Mouse (Mus musculus) heart, postnatal 10 days (tissue): Measurements from ENCODE around the gene Asb1. TPM values are rescaled to one million over a fixed set of nuclear protein-coding genes. Genes with fewer than 3 reads are reported as not detected.

Experiments
- DNase-seq, 2 experiments: peaks; one replicate each; pipeline ENCODE4 v3.0.0; 2021
- intact Hi-C: fragments of 180-260 bp; cut with DNase I; formaldehyde crosslinking; loops from one replicate; pipeline ENCODE4 v1.15.1; 2025
- total RNA-seq, 2 experiments: library from RNA; stranded (reverse); gene quantifications; 2 replicates each; pipeline ENCODE4 v1.2.3; 2021

The Asb1 gene
- total RNA-seq = 10 to 100 TPM; 17.6 to 19.4 TPM

DNA sequence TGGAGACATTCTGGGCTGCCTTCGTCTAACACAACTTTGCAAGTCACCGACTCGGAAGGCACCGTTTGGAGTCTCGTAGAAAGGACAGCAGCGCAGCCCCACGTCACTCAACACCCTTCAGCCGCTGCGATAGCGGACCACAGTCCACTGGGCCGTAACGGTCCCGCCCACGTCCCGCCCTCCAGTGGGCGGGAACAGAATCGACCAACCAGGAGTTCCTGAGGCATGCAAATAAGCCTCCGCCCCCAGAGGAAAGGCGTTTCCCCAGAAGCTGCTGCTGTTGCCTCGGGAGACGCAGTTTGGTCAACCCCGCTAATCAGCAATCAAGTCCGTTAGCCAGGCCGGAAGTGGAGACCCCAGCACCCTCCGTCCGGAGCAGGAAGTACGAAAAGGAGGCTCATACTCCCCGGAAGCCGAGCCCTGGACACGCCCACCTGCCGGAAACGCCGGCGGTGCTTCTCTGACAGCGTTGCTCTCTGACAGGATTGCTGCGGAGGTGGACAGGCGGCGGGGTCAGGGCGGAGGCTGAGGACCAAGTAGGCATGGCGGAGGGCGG lies at the start of gene Asb1:
Gene Asb1, plus strand, starts transcription at position 274 of the 556 bp plus-strand sequence.
- intact Hi-C loops = no loop called here
- DNase-seq = peak; percentile 96 to 97

DNA sequence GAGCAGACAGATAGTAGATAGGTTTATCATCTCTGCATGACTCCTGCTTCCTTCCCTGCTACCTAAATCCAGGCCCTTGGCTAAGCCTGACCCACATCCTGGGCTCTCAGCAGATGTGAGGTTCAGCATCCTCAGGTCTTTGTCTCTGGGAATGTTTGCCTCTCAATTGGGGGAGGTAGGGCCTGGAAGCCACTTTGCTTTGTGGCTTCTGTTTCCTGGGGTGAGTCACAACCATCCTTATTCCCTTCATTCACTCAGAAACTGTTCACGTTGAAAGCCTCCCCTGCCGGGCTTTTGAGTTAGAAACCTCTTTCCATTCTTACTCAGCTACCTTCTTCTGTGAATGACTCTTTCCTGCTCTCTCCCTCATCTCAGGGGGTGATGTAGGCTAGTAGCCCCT lies 47.6 kb upstream of the Asb1 start:
- intact Hi-C loops = no loop called here
- DNase-seq = no peak

DNA sequence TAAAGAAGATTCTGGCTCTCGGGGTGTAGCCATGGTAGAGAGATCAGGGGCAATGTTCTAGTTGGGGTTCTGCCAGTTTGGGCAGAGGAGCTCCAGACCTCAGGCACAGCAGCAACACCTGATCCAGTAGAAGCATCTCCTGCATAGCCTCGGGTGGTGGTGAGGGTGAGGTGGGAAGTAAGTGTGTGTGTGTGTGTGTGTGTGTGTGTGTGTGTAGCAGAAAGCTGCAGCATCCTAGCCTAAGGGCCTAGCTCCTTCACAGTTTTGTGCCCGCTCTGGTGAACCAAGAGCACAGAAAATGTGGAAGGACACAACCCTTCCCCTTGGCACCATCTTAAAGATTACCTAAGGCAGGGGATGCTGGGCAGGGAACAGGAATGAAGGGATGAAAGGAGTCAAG lies 46.4 kb upstream of the Asb1 start:
- no peak for DNase-seq
- intact Hi-C loops = no loop called here

DNA sequence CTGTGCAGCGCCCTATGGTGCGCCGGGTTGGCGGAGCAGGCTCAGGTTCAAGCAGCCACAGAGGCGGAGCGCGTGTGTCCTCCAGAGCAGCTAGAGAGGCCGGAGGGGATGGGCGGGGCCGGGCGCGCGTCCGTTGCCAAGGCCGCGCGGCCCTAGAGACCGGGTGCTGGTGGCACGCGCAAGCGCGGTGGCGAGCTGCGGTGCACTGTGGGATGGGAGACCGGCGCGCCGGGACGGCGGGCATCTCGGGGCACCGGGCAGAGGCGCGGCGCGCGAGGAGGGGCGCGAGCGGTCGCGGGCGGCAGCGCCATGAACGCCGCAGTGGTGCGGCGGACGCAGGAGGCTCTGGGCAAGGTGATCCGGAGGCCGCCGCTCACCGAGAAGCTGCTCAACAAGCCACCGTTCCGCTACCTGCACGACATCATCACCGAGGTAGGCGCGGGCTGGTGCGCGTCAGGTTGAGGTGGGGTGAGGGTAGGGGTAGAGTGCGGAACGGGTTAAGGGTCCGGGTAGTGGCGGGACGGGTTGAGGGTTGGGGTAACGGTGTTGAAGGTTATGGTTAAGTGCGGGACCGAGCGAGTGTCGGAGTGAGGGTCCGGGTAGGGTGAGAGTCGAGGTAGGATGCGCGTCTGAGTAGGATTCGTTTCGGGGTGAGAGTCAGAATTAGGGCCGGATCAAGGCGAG lies 45.7 kb upstream of the Asb1 start, which contains the start of gene Traf3ip1:
Gene Traf3ip1, plus strand, starts transcription at position 191 of the 684 bp plus-strand sequence.
- DNase-seq = peak; percentile 94 to 95
- intact Hi-C loops = no loop called here

DNA sequence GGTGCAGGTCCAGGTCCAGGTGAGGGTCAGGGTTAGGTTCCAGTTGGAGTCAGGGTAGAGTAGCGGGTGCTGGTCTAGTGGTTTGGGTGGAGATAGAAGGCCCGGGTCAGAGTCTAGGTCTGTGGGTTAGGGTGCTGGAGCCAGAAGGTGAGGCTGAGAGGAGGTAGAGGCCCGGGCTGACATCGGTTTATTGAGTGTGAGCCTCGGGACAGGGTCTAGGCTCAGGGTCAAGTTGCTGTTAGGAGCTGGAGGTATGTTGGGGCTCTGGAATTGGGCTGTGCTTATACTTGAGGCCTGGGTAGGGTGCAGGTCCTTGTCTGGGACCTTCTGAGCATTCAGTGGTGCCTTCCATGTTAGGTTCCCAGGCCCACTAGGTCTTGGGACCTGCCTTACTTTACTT lies 45.0 kb upstream of the Asb1 start:
- intact Hi-C loops = no loop called here
- DNase-seq = peak in 1 of 2 experiments; percentile 10

DNA sequence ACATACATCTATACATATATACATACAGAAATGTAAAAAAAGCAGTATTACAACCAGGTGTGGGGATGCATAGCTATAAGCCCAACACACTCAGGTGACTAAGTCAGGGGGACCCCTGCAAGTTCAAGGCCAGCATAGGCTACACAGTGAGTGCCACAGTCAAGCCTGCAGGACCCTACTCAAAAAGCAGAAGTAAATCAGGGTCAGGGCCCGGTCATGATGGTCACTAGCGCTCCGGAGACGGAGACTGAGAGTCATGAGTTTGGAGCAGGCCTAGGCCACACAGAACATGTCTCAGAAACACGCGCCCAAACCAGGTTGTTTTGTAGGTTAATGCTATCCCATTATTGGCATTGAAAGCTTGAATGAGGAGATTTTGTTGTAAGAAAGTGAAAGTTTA lies 41.8 kb upstream of the Asb1 start:
- no peak for DNase-seq
- intact Hi-C loops = no loop called here

DNA sequence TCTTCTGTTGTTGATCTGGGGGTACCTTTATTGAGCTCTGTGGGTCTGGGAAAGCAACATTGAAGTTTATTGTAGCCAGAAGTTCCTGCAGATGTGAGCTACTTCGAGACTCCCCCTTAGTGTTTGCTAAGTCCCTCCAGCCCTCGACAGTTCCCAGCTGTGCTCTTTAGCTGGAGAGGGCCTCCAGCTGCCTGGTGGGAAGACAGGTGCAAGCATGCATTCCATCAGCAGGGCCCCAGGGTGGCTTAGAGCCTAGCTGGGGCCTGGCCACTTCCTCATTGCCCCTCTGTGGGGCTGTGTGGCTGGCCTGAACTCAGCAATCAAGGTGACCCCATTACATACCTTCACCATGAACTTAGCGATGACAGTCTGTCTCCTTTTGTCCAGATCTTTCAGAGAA lies 35.7 kb upstream of the Asb1 start:
- intact Hi-C loops = no loop called here
- DNase-seq = no peak

DNA sequence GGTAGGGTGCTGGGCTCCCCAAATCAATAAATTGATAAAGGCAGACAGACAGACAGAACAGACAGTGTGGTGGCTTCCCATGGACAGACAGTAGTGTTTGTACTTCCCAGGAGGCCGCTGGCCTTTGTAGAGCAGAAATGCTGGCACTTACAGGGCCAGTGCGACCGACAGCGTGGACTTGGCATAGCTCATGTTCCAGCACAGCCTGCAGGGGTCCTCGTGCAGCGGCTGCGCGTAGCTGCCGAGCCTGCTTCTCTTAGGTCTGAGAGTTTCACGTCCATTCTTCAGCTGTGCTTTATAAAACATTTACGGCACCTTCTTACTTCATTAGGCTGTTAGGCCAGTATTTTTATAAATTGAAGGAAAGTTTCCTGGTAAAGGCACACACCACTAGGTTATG lies 25.4 kb upstream of the Asb1 start:
- DNase-seq = no peak
- intact Hi-C loops = no loop called here

DNA sequence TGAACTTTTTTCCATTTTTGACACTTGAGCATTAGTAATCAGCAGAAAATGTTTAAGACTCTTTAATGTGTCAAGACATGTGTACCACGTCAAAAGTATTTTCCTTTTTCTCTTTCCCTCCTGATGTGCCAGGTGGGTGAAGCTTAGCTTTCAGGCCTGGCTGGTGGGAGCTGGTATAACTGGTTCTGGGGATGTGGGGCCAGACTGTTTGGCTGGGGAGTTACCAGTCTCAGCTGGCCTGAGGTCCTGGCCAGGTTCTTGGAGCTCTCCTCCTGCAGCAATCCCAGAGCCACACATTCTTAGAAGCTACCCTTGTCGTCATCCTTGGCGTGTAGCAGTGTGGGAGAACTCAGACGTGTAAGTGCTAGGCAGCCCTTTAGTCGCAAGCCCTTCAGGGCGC lies 24.7 kb upstream of the Asb1 start:
- DNase-seq = no peak
- intact Hi-C loops = no loop called here

DNA sequence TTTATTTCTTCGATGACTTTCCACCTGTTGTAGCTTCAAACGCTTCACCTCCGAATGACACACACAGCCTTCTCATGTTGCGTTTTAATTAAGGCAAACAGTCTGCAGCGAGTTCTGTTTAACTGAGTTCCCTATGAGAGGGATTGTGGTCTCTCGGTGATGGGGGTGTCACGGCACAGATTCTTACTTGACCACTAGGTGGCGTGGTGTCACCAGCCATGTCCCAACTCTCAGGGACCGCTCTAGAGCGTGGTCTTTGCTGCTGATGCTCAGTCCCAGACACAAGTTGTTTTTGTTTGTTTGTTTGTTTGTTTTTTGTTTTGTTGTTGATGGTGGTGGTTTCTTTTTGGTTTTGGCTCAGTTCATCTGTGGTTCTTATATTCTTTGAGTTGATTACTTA lies 16.6 kb upstream of the Asb1 start:
- DNase-seq = peak; percentile 64 to 78
- intact Hi-C loops = loop anchor here (1.0 to 2.0 kb wide), 3 partner anchors 41 to 351 kb away; no protein-coding TSS in a partner anchor

DNA sequence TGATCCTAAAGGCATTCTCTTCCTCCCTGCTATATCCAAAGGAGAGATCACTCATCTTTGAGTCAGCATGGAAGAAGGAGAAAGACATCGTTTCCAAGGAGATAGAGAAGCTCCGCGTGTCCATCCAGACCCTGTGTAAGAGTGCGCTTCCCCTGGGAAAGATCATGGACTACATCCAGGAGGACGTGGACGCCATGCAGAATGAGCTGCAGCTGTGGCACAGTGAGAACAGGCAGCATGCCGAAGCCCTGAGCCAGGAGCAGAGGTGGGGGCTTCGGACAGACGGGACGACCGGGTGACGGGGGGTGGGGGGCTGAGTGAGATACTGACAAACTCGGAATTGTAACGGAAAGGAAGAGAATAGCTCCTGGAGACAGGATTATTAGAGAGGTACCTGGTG lies 14.5 kb upstream of the Asb1 start:
- intact Hi-C loops = no loop called here
- DNase-seq = peak; percentile 49 to 59

DNA sequence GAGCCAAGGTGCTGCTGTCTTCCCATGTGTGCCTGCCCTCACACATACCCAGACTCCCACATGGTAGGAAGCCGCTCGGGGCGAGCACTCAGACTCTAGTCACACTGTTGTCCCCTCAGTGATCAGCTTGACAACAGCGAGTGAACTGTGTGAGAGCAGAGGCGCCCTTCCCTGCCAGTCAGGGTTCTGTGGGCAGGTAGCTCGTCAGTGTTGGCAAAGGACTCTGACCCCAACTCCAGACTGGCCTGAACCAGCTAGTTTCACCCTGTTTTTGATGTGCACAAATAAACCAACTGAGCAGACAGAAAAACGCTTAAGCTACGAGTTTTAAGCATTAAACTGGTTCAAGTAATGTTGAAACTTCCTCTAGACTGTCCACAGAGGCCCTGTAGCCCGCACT lies 10.2 kb upstream of the Asb1 start:
- no peak for DNase-seq
- intact Hi-C loops = no loop called here

DNA sequence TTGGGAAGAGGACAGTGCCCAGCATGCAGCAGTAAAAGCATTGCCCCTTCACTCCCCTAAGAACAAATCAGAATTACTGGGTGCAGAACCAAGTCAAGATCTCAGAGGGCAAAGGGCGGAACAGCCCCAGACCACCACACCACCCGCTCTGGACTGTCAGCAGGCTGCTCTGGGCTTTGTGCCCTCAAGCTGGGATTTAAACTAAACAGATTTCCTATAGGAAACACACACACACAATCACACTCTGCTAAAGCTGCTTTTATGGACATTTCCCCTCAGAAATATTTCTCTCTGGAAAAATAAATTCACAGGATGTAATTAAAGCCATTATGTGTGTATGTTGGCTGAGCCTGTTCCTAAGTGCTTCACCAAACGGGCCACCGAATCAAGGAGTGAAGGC lies 8.1 kb upstream of the Asb1 start:
- intact Hi-C loops = no loop called here
- no peak for DNase-seq

DNA sequence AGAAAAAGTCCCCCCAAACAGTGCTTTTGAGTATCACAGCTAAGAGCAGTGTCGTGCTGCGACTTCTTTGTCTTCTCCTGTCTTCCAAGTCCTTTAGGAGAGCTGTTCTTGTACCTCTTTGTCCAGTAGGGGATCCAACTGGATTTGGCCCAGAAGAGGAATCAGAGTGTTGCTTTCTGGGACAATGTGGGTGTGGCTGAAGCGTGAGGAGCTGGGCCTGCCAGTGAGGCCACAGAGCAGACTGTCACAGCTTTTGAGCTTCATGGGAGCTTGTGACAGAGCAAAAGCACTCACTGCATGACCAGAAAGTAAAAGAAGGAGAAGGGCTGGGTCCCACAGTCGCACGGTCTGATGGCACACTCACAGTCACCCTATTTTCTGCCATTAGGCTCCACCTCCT lies 7.5 kb upstream of the Asb1 start:
- peak; percentile 39 to 60 for DNase-seq
- intact Hi-C loops = no loop called here

DNA sequence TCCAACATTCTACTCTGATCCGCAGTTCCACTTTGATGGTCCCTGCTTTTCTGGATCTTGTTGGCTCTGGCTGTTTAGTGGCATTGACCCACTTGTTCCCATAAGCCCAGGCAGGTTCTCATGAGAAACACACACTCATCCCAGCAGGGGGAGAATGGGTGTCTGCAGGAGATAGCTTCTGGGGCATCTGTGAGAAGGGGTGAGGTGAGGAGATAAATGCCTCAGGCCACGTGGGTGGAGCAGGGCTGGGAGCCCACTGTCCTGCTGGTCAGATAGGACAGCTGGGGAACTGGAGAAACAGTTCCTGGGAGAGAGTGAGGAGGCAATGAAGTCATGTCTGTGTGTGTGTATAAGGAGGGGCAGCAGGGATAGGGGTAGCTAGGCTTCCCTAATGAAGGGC lies 6.9 kb upstream of the Asb1 start:
- DNase-seq = peak; percentile 42 to 43
- intact Hi-C loops = no loop called here

DNA sequence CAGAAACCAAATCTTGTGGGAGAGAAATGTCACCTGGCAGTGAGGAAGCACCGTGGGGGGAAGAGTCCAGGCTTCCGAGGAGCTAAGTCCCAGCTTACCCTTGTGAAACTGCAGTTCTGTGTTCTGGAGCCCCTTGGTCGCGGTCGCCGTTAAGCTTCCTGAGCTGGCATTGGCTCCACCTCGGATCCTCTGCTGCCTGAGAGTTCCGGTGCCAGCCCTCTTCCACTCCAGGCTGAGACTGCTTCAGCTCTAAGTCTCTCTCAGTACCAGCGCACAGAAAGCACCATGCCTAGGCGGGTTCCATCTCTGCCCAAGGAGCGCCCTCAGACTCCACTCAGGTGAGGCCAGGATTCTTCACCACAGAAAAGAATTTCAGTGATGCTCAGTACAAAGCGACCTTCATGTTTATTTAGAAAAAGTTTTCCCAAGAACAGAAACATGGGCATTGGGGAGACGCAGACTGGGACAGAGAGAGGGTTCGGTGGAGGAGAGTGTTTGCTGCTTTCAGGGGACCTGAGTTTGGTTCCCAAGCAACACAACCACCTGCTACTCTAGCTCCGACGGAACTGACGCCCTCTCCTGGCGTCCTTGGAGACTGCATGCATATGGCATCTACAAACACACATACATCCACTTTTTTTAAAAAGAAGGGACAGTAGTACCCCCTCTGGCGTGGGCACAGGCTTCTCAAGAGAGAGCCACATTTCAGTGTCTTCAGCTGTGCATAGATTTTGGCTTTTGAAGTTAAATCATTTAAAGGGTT lies 6.2 kb upstream of the Asb1 start:
- intact Hi-C loops = no loop called here
- DNase-seq = no peak

DNA sequence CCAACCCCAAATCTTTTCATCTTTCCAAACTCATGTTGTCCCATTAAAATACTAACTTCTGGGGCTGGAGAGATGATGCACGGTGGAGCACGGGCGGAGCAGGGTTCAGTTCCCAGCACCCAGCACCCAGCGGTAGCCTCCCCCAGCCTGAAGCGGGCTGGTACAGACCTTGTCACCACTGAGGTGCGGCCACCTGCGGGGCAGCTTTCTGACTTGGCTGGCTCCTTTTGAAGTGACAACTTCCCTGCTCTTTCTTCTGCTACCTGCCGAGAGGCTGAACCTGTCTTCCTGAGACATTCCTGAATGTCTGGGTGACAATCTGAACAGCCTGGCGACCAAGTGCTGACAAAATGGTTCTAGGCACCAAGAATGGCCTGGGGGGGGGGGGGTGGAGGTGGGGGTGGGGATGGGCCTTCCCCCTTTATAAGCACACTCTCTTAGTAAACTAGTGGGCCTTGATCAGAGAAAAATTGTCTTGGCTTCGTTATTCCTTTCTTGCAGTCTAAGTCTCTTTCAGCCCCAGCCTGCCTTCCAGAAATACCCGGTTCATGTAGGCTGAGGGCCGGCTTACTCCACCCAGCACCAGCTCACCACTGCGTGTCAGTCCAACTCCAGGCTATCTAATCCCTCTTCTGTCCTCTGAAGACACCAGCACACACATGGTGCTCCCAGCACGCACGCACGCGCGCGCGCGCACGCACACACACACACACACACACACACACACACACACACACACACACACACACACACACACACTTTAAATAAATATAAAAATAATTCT lies 2.4 kb upstream of the Asb1 start:
- DNase-seq = no peak
- intact Hi-C loops = no loop called here

DNA sequence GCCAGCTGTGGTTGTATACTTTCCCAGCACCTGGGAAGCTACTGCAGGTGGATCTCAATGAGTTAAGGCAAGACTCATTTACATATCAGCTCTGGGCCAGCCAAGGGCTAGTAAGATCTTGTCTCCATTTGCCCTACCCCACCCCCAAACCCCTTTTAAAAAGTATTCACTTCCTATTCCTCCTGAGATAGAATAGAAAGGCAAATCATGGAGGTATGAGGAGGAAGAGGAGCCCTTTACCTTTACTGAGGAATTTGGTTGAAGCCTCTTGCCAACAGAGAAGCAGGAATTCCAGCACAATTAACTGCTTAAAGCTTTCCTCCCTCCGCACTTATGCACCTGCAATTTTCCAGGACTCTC lies 1.8 kb upstream of the Asb1 start:
- DNase-seq = no peak
- intact Hi-C loops = no loop called here

DNA sequence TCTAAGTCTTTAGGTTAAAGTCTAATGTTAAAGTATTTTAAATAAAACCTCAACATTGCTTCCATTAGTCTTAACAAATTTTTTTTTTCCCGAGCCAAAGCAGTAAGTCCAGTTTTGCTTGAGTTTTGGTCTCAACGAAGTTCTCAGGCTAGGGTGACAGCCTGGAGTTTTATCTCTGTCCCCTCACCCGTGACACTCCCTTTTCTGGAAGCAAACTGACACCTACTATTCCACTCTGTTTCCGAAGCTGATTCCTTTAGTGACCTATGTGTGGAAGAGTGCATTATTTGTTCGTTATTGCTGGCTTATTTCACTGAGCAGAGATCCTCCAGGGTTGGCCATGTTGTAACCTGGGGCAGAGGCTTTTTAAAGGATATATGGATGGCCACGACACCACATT lies 1.1 kb upstream of the Asb1 start:
- intact Hi-C loops = no loop called here
- no peak for DNase-seq

DNA sequence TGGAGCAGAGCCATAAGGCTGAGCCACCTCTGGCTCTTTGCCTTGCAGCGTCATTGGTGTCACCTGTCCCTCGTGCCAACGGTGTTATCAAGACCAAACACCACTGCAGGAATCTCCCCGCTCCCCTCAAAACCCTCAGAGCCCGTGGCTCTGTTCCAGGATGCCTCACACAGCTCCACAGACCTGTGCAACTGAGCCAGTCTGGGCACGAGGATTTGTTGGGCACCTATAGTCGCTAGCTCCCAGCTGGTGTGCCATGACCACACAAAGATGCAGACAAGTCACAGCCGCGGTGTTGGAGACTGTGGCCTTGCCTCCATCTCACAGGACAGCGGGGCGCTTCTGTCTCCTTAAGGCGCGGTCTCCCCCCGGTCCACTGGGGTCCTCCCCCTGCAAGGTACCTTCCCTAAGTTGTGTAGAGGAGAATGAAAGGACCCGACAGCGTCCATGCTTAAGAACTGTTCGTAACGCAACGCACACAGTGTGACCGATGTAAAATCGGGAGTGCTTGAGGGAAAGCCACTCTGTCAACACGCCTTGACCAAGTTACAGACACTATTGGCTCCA lies 557 bp upstream of the Asb1 start:
- intact Hi-C loops = no loop called here
- peak; percentile 38 for DNase-seq

DNA sequence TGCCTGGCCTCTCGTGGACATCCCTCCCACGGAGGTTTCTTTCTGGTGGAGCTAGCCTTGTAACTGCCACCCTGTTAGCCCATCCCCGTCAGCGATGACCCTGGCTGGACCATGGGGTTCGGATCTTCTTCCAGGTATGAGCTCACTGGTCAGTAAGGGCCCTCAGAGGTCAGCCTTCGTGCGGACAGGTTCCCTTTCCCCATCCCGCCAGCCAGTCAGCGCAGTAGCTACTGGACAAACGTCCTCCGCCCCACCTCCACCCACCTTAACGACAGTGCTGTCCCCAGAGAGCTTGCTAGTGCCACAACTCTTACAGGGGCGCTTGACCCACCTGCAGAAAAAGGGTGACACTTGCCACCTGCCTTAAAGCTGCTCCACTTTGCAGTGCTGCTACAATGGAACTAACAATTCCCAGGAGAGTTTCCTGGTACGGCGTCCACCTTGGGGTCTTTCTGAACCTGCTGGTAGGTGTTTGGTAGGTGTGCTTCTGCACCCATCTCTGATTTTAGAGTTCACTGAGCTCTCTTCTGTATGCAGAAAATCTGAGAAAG lies 773 bp downstream of the Asb1 start:
- intact Hi-C loops = no loop called here
- DNase-seq = no peak
